Mouse (Mus musculus) thymus, adult 2 months (tissue): Measurements from ENCODE around the gene Ifit3b. TPM values are rescaled to one million over a fixed set of nuclear protein-coding genes. Genes with fewer than 3 reads are reported as not detected.
A peak's percentile ranks its signal among the peaks of the same experiment; 100 is the strongest.
"Not testable (repeated sequence)": the region's sequence is repeated elsewhere in the genome, so short reads cannot be mapped to it uniquely, and the experiment has no call there.

Experiments used
- DNase-seq: peaks from one replicate; pipeline ENCODE4 v3.0.0; 2021
- H3K27ac ChIP-seq: fragments of 200-500 bp; 2 replicates; pipeline ENCODE4 v1.5.1; 2012; ENCODE audit warnings: low read length, control low read depth; ENCODE audit not compliant: control insufficient read depth, insufficient read depth
- H3K27me3 ChIP-seq: fragments of 200-500 bp; 2 replicates; pipeline ENCODE4 v1.6.1; 2012; ENCODE audit warnings: mild to moderate bottlenecking, low read length, moderate library complexity, mixed read lengths; ENCODE audit not compliant: control insufficient read depth, insufficient read depth
- H3K36me3 ChIP-seq: fragments of 200-500 bp; 2 replicates; pipeline ENCODE4 v1.6.1; 2012; ENCODE audit warnings: mild to moderate bottlenecking, low read length, moderate library complexity; ENCODE audit not compliant: control insufficient read depth, insufficient read depth
- H3K4me1 ChIP-seq: fragments of 200-500 bp; replicated peaks from 2 replicates; pipeline ENCODE4 v1.6.1; 2012; ENCODE audit warnings: low read length; ENCODE audit not compliant: control insufficient read depth, insufficient read depth
- H3K4me3 ChIP-seq: fragments of 200-500 bp; 2 replicates; pipeline ENCODE4 v1.5.1; 2012; ENCODE audit warnings: mild to moderate bottlenecking, low read length, control low read depth, moderate library complexity; ENCODE audit not compliant: control insufficient read depth, insufficient read depth
- CTCF ChIP-seq: fragments of 200-500 bp; IDR thresholded peaks from 2 replicates; pipeline ENCODE4 v1.5.1; 2012; ENCODE audit warnings: mild to moderate bottlenecking, control low read depth, low read length, moderate library complexity, borderline replicate concordance; ENCODE audit not compliant: control insufficient read depth, poor library complexity, insufficient read depth; ENCODE audit errors: extremely low read depth
- POLR2A ChIP-seq: fragments of 200-500 bp; IDR thresholded peaks from 2 replicates; pipeline ENCODE4 v1.6.1; 2012; ENCODE audit warnings: mild to moderate bottlenecking, low read length, control low read depth, moderate library complexity; ENCODE audit not compliant: control insufficient read depth, poor library complexity, insufficient read depth; ENCODE audit errors: extremely low read depth
- WGBS: fragments of 180-500 bp; shearing (Covaris S2); methylation state at CpG from one replicate; pipeline ENCODE4 v1.1.7; 2018; 5-methylcytosine and 5-hydroxymethylcytosine counted together
- polyA plus RNA-seq: library from polyadenylated mRNA; depleted of rRNA; stranded (reverse); fragments of >200 nt; gene quantifications from 2 replicates; pipeline ENCODE4 v1.2.3, GENCODE M21; 2012

Ifit3b gene
- polyA plus RNA-seq, 1 experiment, result 2.3 TPM

DNA sequence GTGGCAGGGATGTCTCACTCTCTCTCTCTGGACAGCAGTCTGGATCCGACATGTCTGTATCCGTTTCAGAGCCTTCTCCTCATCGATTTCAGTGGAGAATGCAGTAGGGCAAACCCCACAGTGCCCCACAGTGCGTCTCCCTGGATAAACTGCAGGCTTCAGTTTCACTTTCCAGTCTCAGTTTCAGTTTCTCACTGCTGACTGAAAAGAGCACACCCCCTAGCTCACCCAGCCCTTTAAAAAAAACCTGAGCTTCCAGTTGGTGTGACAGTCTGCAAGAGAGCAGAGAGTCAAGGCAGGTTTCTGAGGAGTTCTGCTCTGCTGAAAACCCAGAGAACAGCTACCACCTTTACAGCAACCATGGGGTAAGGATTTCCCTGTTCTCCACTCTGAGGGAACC lies 32.9 kb downstream of the Ifit3b start, which contains the start of the genes Ifit1bl2 and Ifit1:
Gene Ifit1bl2, minus strand, starts transcription at position 121 of the 400 bp plus-strand sequence.
Gene Ifit1, plus strand, starts transcription at position 249 of the 400 bp plus-strand sequence.
- no peak within 1 kb of the TSS for H3K27ac ChIP-seq

DNA sequence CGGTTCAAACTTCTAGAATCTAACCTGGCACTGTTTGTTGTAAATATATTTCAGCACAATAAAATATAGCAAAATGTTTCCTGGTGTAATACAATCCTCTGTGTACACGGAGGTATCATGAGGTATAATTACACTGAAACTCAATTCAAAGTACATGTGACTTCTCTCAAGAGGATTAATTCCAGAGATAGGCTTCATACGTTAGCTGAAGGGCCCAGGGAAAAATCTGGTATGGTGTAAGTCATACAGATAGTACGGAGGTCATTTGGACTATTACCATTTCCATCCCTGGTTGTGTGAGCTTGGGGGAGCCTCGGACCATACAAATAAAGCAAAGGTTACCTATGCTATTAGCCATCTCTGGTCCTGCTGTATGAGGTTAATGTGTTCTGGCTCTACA lies 34.8 kb downstream of the Ifit3b start:
- Histone ChIP-seq H3K27ac (no peak overlapping the region), H3K4me1 (0 out of 2 replicates have a peak, but pooled peaks cover 3% of the 10 kb centered on the region), H3K4me3 (no peak overlapping the region), H3K36me3 (no peaks in the 10 kb centered on the region), H3K27me3 (no peaks in the 10 kb centered on the region)
- no peak for TF ChIP-seq POLR2A
- TF ChIP-seq CTCF, result no peak
- DNase-seq, result no peak
- 93% methylated on average over 5 of the region's 5 CpGs for WGBS

More for the DNA sequence above, 32.9 kb downstream of the Ifit3b start, which contains the start of the genes Ifit1bl2 and Ifit1:
- DNase-seq, result peak; percentile 20
- Histone ChIP-seq H3K4me1 (0 out of 2 replicates have a peak, but pooled peaks cover 3% of the 10 kb centered on the region), H3K27me3 (no peaks in the 10 kb centered on the region), H3K36me3 (no peaks in the 10 kb centered on the region), H3K4me3 (peak within 1 kb of the TSS; percentile 25; the same call in 1 of the 2 replicates)
- WGBS, result 4% methylated on average over 4 of the region's 4 CpGs
- no peak for TF ChIP-seq CTCF
- no peak for TF ChIP-seq POLR2A

DNA sequence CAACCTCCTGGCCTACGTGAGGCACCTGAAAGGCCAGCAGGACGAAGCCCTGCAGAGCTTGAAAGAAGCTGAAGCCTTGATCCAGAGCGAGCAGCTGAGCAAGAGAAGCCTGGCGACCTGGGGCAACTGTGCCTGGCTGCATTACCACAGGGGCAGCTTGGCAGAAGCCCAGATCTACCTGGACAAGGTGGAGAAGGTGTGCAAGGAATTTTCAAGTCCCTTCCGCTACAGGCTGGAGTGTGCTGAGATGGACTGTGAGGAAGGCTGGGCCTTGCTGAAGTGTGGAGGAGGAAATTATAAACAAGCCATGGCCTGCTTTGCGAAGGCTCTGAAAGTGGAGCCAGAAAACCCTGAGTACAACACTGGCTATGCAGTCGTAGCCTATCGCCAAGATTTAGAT lies 39.9 kb downstream of the Ifit3b start:
- not testable (repeated sequence) for H3K4me1 ChIP-seq, H3K27me3 ChIP-seq, H3K27ac ChIP-seq, H3K4me3 ChIP-seq, DNase-seq, H3K36me3 ChIP-seq
- 93% methylated on average over 8 of the region's 8 CpGs for WGBS

DNA sequence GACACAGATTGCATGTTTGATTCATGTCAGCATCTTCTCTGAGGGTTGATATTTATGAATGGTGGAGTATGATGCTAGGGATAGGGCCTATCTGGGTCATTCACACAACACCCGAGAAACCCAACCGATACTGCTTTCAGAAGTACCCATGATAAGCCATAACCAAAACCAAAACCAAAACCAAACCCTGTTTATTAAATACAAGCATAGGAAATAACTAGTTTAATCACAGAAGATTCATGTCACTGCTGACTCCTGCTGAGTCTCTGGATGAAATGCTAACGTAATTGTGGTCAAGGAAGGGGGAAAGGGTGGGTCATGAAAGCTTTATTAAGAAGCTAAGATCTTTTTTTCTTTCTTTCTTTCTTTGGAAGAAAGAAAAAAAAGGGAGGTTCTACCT lies 42.5 kb downstream of the Ifit3b start:
- H3K27ac ChIP-seq, result no peak overlapping the region
- no peaks in the 10 kb centered on the region for H3K36me3 ChIP-seq
- no peak for TF ChIP-seq POLR2A
- no peak for TF ChIP-seq CTCF
- DNase-seq, result no peak
- 58% methylated on average over 3 of the region's 3 CpGs for WGBS
- no peak overlapping the region for H3K4me3 ChIP-seq
- H3K4me1 ChIP-seq, result no peaks in the 10 kb centered on the region
- H3K27me3 ChIP-seq, result no peaks in the 10 kb centered on the region

DNA sequence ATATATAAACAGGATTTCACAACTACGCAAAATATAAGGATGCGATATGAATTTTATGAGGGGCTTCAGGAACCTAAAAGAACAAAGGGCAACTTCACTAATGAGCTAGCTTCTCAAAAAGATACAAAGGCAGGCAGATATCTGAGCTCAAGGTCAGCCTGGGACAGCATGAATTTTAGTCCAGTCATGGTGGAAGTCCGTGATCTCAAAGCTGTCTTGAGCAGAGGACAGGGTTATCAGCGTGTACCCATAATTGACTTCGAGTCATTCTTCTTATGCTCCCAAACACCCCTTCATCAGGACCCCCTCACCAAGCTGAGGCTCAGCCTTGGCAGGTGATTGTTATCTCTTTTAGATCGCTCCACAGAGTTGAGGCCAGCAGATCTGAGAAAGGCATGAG lies 43.2 kb downstream of the Ifit3b start:
- WGBS, result 92% methylated on average over 6 of the region's 6 CpGs
- no peaks in the 10 kb centered on the region for H3K4me1 ChIP-seq

DNA sequence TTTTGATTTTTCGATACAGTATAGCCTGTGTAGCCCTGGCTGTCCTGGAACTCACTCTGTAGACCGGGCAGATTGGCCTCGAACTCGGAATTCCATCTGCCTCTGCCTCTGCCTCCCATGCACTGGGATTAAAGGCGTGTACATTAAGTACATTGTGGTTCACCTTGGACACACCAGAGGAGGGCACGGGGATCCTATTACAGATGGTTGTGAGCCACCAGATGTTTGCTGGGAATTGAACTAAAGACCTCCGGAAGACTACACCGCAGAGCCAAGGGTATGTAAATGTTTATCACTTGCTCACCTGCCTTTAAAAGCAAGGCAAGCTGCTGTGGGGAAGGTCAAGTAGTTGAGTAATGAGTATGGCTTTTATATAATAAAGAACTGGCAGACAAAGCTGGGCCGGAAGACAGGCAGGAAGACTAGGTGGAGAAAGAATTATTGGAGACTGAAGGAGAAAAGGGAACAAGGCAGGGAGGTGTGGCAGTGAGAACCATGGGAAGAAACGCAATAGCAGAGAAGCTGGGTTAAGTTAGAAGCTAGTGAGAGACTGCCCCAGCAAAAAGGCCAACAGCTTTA lies 47.5 kb downstream of the Ifit3b start:
- 94% methylated on average over 10 of the region's 10 CpGs for WGBS
- Histone ChIP-seq H3K27me3 (no peaks in the 10 kb centered on the region), H3K27ac (no peak overlapping the region), H3K36me3 (no peaks in the 10 kb centered on the region), H3K4me1 (no peaks in the 10 kb centered on the region), H3K4me3 (no peak overlapping the region)
- no peak for TF ChIP-seq CTCF
- TF ChIP-seq POLR2A, result no peak
- DNase-seq, result no peak

More for the DNA sequence above, 43.2 kb downstream of the Ifit3b start:
- no peak for DNase-seq
- no peak for TF ChIP-seq CTCF
- TF ChIP-seq POLR2A, result no peak
- Histone ChIP-seq H3K27me3 (no peaks in the 10 kb centered on the region), H3K36me3 (no peaks in the 10 kb centered on the region), H3K27ac (no peak overlapping the region), H3K4me3 (no peak overlapping the region)
